ENCODE assay signal across 10 mouse cellular contexts in the genomic region with DNA sequence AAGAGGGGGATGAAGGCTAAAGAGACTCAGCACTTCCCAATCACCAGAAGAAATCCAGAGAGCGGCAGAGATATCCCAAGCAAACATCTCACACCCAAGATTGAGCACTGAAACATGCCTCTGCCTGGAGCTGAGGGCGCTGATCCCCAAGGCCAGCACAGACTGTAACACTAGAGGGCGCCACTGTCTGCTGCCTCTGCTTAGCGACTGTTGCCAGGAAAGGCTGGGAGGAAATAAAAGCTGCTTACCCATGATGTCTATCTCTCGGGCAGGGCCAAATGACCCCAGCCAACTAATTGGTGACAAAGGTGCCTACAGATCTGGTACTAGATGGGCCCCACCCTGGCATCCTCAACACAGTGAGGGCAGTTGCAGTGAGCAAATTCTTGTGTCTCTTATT. TPM values are rescaled to one million over a fixed set of nuclear protein-coding genes. Genes with fewer than 3 reads are reported as not detected.
DNase-seq lines count a peak whose midpoint lies in the region; ATAC-seq lines count a peak whose summit lies in the region.
"Had no signal": no experiment of that assay in that cellular context is flagged by ENCODE, and none has a peak within 500 bp of the region (broad histone marks: within the 10 kb centered on the region; RNA-seq: fewer than 3 reads in every experiment).

No protein-coding gene starts in this region.

- H3K9ac ChIP-seq in forebrain, embryonic 13.5 days = no peak overlapping the region

- no peaks in the 10 kb centered on the region for H3K27me3 ChIP-seq in forebrain, embryonic 13.5 days
- H3K27me3 ChIP-seq: megakaryocyte, embryonic 14.5 days had no signal

- H3K4me2 ChIP-seq in forebrain, embryonic 13.5 days = no peak overlapping the region

- H3K9me3 ChIP-seq in forebrain, embryonic 13.5 days (replicated peaks) = no peaks in the 10 kb centered on the region
- H3K9me3 ChIP-seq: megakaryocyte, embryonic 14.5 days had no signal

- no peak for ATAC-seq in forebrain, embryonic 13.5 days
- ATAC-seq in erythroblast, adult 5-6 weeks (replicated peaks; ENCODE audit: low FRiP score, poor library complexity, severe bottlenecking) = no peak

- no peaks in the 10 kb centered on the region for H3K36me3 ChIP-seq in forebrain, embryonic 13.5 days (ENCODE audit: poor library complexity, severe bottlenecking)

- intact Hi-C loops in heart, postnatal 14 days (cut with DNase I) = no loop called here

- H3K27ac ChIP-seq in forebrain, embryonic 13.5 days = no peak overlapping the region

- no peaks in the 10 kb centered on the region for H3K4me1 ChIP-seq in forebrain, embryonic 13.5 days
- H3K4me1 ChIP-seq: megakaryocyte, embryonic 14.5 days had no signal

- H3K4me3 ChIP-seq in forebrain, embryonic 13.5 days = no peak overlapping the region
- H3K4me3 ChIP-seq: megakaryocyte, embryonic 14.5 days had no signal

- DNase-seq in heart, postnatal 14 days = peak; percentile 7 to 28
- no peak for DNase-seq in heart, adult 9 months (ENCODE audit: low spot score in 2 of 2)
- peak; percentile 42 for DNase-seq in A20 (ENCODE audit: low read depth, low spot score)
- DNase-seq in adrenal gland, postnatal 25 days = peak; percentile 25
- DNase-seq in kidney, postnatal 14 days = peak; percentile 12
- DNase-seq in c-Kit-positive CD71-positive TER-119-positive erythroid progenitor cells, embryonic 14.5 days (ENCODE audit: low spot score) = no peak

- WGBS in forebrain, embryonic 13.5 days = 29% methylated on average over 5 of the region's 5 CpGs

RNA-seq across cellular contexts. Expression of gene Serpina11, which starts 11.9 kb away (rescaled TPM):
- total RNA-seq in heart, postnatal 14 days (2021) = not detected
- total RNA-seq in adrenal gland, postnatal 25 days (2021) = not detected in 2 replicates
- not detected in 2 replicates for polyA plus RNA-seq in forebrain, embryonic 13.5 days (2015; fragmentation: Nextera tagmentation; extraction: Ambion mirVana)
- total RNA-seq in erythroblast, adult 5-6 weeks (2015; ENCODE audit: low replicate concordance) = not detected in 2 replicates
- total RNA-seq in erythroblast, adult 5-6 weeks (2017; ENCODE audit: low replicate concordance) = not detected in 2 replicates
- polyA plus RNA-seq: gonadal fat pad, adult 2 months had no signal

RNA-seq across cellular contexts. Expression of gene Serpina1e, which starts 19.1 kb away (rescaled TPM):
- total RNA-seq in heart, postnatal 14 days (2021) = not detected
- 0.24 and 32.8 TPM in 2 replicates for total RNA-seq in adrenal gland, postnatal 25 days (2021)
- polyA plus RNA-seq in forebrain, embryonic 13.5 days (2015; fragmentation: Nextera tagmentation; extraction: Ambion mirVana) = 1.00 TPM in 1 of 2 replicates, not detected in the other
- total RNA-seq in erythroblast, adult 5-6 weeks (2015; ENCODE audit: low replicate concordance) = not detected in 2 replicates
- total RNA-seq in erythroblast, adult 5-6 weeks (2017; ENCODE audit: low replicate concordance) = not detected in 2 replicates

RNA-seq across cellular contexts. Expression of gene Serpina9, which starts 35.7 kb away (rescaled TPM):
- total RNA-seq in heart, postnatal 14 days (2021) = under 1 TPM in 1 of 2 experiments, not detected in 1; 0.07 TPM
- total RNA-seq in adrenal gland, postnatal 25 days (2021) = not detected in 2 replicates
- polyA plus RNA-seq in forebrain, embryonic 13.5 days (2015; fragmentation: Nextera tagmentation; extraction: Ambion mirVana) = not detected in 2 replicates
- not detected in 2 replicates for total RNA-seq in erythroblast, adult 5-6 weeks (2015; ENCODE audit: low replicate concordance)
- not detected in 2 replicates for total RNA-seq in erythroblast, adult 5-6 weeks (2017; ENCODE audit: low replicate concordance)
- polyA plus RNA-seq: gonadal fat pad, adult 2 months had no signal

Comparison
In these comparisons a context has a peak if more than half of its experiments do, and no peak if none do; other contexts are left out.
1. DNase-seq: peak in heart, postnatal 14 days (2 of 2), A20 (single experiment), adrenal gland, postnatal 25 days (single experiment) and kidney, postnatal 14 days (single experiment); none in heart, adult 9 months (0 of 2) and c-Kit-positive CD71-positive TER-119-positive erythroid progenitor cells, embryonic 14.5 days (single experiment).